Mouse (Mus musculus) E14TG2a.4 (cell line): ENCODE results near the gene Olfr193.

Experiments used
- CTCF ChIP-seq: conservative IDR thresholded peaks from 2 replicates; pipeline ENCODE4 v1.5.1; 2014; ENCODE audit warnings: low read length
- NANOG ChIP-seq: IDR thresholded peaks from 2 replicates; pipeline ENCODE4 v1.6.1; 2014; ENCODE audit warnings: borderline replicate concordance, low read length, mixed read lengths
- POU5F1 ChIP-seq: IDR thresholded peaks from 2 replicates; pipeline ENCODE4 v1.6.1; 2014; ENCODE audit warnings: low read length, borderline replicate concordance

- TF ChIP-seq CTCF (no peak), POU5F1 (no peak), NANOG (no peak)
These were observed 40.3 kb upstream of the Olfr193 start for GRCm38 (mm10) chr16:59151996-59152395.
